Mouse (Mus musculus) myocyte (in vitro differentiated cells): ENCODE results near the gene Alx3.

Source experiments
- E2F4 ChIP-seq: IDR thresholded peaks from one replicate; pipeline ENCODE4 v1.6.1; 2011; ENCODE audit warnings: mild to moderate bottlenecking, control low read depth, moderate library complexity; ENCODE audit not compliant: insufficient read depth
- POLR2A ChIP-seq: IDR thresholded peaks from one replicate; pipeline ENCODE4 v1.6.1; 2011; ENCODE audit warnings: low read depth, mild to moderate bottlenecking, control low read depth, moderate library complexity; ENCODE audit not compliant: insufficient read length
- POLR2AphosphoS2 ChIP-seq: IDR thresholded peaks from one replicate; pipeline ENCODE4 v1.6.1; 2011; ENCODE audit warnings: low read depth, control low read depth; ENCODE audit not compliant: insufficient read length
- TCF3 ChIP-seq: IDR thresholded peaks from one replicate; pipeline ENCODE4 v1.6.1; 2011; ENCODE audit warnings: low read depth, control low read depth; ENCODE audit not compliant: insufficient read length
- USF1 ChIP-seq: IDR thresholded peaks from one replicate; pipeline ENCODE4 v1.6.1; 2011; ENCODE audit warnings: low read depth, mild to moderate bottlenecking, control low read depth, moderate library complexity

DNA sequence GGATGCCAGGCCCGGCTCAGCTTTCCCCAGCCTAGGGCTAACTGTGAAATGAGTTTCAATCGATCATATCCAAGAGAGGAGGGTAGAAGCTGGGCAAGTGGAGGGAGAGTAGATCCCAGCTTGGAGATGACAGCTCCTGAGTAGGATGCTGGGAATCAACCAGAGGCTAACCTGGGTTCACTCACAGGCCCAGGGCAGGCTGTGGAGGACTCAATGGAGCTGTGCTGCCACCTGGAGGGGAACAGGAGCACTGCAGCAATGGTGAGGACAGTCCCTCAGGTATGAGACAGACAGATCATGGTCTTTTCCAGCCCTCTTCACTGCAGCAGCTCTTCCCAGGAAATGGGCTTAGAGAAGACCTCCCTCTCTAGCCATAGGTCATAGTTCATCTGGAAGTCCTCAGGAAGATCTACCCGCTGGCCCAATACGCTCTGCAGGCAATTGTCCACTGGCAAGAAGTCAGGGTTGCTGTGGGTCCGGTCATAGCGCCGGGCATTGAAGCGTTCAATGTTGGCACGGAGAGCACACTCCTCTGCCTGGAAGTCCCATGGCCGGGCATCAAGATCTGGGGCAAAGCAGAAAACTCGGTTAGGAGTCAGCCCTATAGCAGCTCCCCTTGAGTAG, 18.2 kb downstream of the Alx3 start:
- TF ChIP-seq POLR2A, result no peak
- TF ChIP-seq E2F4, result no peak
- no peak for TF ChIP-seq POLR2AphosphoS2
- TF ChIP-seq USF1, result no peak
- no peak for TF ChIP-seq TCF3
